Mouse (Mus musculus): ENCODE data around the gene Cbfb.

GRCm38 (mm10) chr8:105192182-105192581, 21.7 kb downstream of the Cbfb start:
- TF ChIP-seq CTCF (IDR thresholded peaks at IDR 0.05; ENCODE audit: low read depth) = no peak
- no peak for TF ChIP-seq EP300 (IDR thresholded peaks at IDR 0.05; ENCODE audit: low read depth)
